Mouse (Mus musculus) hindbrain, embryonic 15.5 days (tissue): ENCODE results near the gene Cryzl1. TPM values are rescaled to one million over a fixed set of nuclear protein-coding genes. Genes with fewer than 3 reads are reported as not detected.
"Not testable (repeated sequence)": the region's sequence is repeated elsewhere in the genome, so short reads cannot be mapped to it uniquely, and the experiment has no call there.

ENCODE experiments used
- ATAC-seq: fragments of 200-750 bp; cut with Nextera tagmentation; 2 replicates; pipeline ENCODE4 v1.8.0; 2017; ENCODE audit warnings: low read depth, moderate number of reproducible peaks, moderate TSS enrichment; ENCODE audit not compliant: low FRiP score
- H3K27ac ChIP-seq: fragments of 300-500 bp; sonication (generic); replicated peaks from 2 replicates; pipeline ENCODE4 v1.5.1; 2015; ENCODE audit warnings: mild to moderate bottlenecking, inconsistent platforms
- H3K27me3 ChIP-seq: fragments of 300-500 bp; sonication (generic); 2 replicates; pipeline ENCODE4 v1.6.1; 2015; ENCODE audit warnings: control low read depth, inconsistent platforms
- H3K36me3 ChIP-seq: fragments of 300-500 bp; sonication (generic); 2 replicates; pipeline ENCODE4 v1.6.1; 2015; ENCODE audit warnings: control low read depth, inconsistent platforms
- H3K4me1 ChIP-seq: fragments of 300-500 bp; sonication (generic); replicated peaks from 2 replicates; pipeline ENCODE4 v1.6.1; 2015; ENCODE audit warnings: control low read depth, inconsistent platforms
- H3K4me2 ChIP-seq: fragments of 300-500 bp; sonication (generic); 2 replicates; pipeline ENCODE4 v1.6.1; 2015; ENCODE audit warnings: moderate library complexity, mild to moderate bottlenecking, inconsistent platforms
- H3K4me3 ChIP-seq: fragments of 300-500 bp; sonication (generic); 2 replicates; pipeline ENCODE4 v1.5.1; 2015; ENCODE audit warnings: mild to moderate bottlenecking, inconsistent platforms
- H3K9ac ChIP-seq: fragments of 300-500 bp; sonication (generic); 2 replicates; pipeline ENCODE4 v1.6.1; 2015; ENCODE audit warnings: inconsistent platforms
- H3K9me3 ChIP-seq: fragments of 300-500 bp; sonication (generic); 2 replicates; pipeline ENCODE4 v1.6.1; 2016; ENCODE audit warnings: control low read depth, inconsistent platforms
- WGBS: fragments of 180-500 bp; shearing (Covaris S2); methylation state at CpG from one replicate; pipeline ENCODE4 v1.1.7; 2015; 5-methylcytosine and 5-hydroxymethylcytosine counted together
- polyA plus RNA-seq: library from polyadenylated mRNA; unstranded; fragments of >200 nt; fragmentation: Nextera tagmentation; extraction: Ambion mirVana; gene quantifications from 2 replicates; pipeline ENCODE4 v1.2.1, GENCODE M21; 2015

Gene Cryzl1
- polyA plus RNA-seq, 1 experiment from 2014 or later = 93.4 TPM

- Histone ChIP-seq H3K4me1 (peaks cover 29% of the 10 kb centered on the region), H3K9me3 (no peaks in the 10 kb centered on the region), H3K27ac (peak overlapping the region; percentile 98), H3K4me2 (peak overlapping the region; percentile 79), H3K9ac (peak overlapping the region; percentile 72), H3K36me3 (peaks cover 9% of the 10 kb centered on the region), H3K4me3 (peak overlapping the region; percentile 93), H3K27me3 (no peaks in the 10 kb centered on the region)
- ATAC-seq = peak; percentile 50
- WGBS = under 1% methylated on average over 25 of the region's 25 CpGs
Observed at GRCm38 (mm10) chr16:91648220-91648550, 80.6 kb downstream of the Cryzl1 start.

GRCm38 (mm10) chr16:91647461-91648219, 81.1 kb downstream of the Cryzl1 start, which contains the start of gene Son:
Gene Son, plus strand, starts transcription at chr16:91647506.
- peak within 1 kb of the TSS; percentile 93 for H3K4me3 ChIP-seq
- peaks cover 29% of the 10 kb centered on the region for H3K4me1 ChIP-seq
- H3K27ac ChIP-seq = peak within 1 kb of the TSS; percentile 98
- no peaks in the 10 kb centered on the region for H3K27me3 ChIP-seq
- WGBS = under 1% methylated on average over 70 of the region's 70 CpGs
- H3K4me2 ChIP-seq = peak within 1 kb of the TSS; percentile 79
- H3K9me3 ChIP-seq = no peaks in the 10 kb centered on the region
- peaks cover 8% of the 10 kb centered on the region for H3K36me3 ChIP-seq
- ATAC-seq = peak; percentile 97
- H3K9ac ChIP-seq = peak within 1 kb of the TSS; percentile 77

DNA sequence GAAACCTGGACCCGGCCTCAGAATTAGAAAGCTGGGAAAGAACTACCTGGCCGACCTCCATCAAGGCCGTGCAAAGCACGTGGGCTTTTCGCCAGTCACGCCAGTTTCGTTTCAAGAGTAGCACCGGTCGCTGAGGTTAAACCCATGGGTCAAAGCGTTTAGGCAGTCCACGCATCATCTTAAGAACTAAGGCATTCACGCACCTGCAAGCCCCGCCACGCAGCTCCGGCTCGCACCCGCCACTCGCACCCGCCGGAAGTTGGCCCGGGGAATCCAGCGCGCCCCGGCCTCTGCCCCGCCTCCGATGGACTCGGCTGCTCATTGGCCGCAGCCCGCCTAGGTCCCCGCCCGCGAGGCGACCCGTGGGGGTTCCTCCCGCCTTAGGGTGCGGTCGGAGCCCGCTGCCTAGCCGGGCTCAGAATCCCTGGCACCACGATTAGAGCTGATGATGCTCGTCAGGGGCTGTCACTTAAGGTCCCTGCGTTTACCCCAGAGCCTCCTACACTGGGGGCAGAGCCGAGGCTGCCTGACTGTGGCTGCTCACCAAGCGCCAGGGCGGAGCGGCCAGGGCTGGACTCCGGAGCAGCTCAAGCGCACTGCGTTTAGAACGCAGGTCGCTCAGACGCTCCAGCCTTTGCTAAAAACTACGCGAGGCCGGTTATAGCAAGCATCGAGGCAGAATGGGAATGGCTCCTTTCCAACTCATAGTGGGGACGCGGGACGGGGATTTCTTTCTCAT, 81.9 kb downstream of the Cryzl1 start, which contains the start of gene Gart:
Gart (minus strand) TSS at position 272 of the 739 bp plus-strand sequence.
- under 1% methylated on average over 59 of the region's 59 CpGs for WGBS
- peak within 1 kb of the TSS; percentile 98 for H3K27ac ChIP-seq
- H3K4me3 ChIP-seq = peak within 1 kb of the TSS; percentile 93
- H3K4me1 ChIP-seq = peaks cover 25% of the 10 kb centered on the region
- ATAC-seq = peak; percentile 90
- H3K9me3 ChIP-seq = no peaks in the 10 kb centered on the region
- no peaks in the 10 kb centered on the region for H3K27me3 ChIP-seq
- H3K36me3 ChIP-seq = peaks cover 8% of the 10 kb centered on the region
- peak within 1 kb of the TSS; percentile 79 for H3K4me2 ChIP-seq
- H3K9ac ChIP-seq = peak within 1 kb of the TSS; percentile 77

- H3K4me1 ChIP-seq = peaks cover 25% of the 10 kb centered on the region
- H3K27me3 ChIP-seq = no peaks in the 10 kb centered on the region
- H3K4me3 ChIP-seq = peak overlapping the region; percentile 93
- under 1% methylated on average over 11 of the region's 11 CpGs for WGBS
- peak overlapping the region; percentile 79 for H3K4me2 ChIP-seq
- peak overlapping the region; percentile 98 for H3K27ac ChIP-seq
- peaks cover 15% of the 10 kb centered on the region for H3K36me3 ChIP-seq
- peak overlapping the region; percentile 77 for H3K9ac ChIP-seq
- no peaks in the 10 kb centered on the region for H3K9me3 ChIP-seq
- no peak for ATAC-seq
Observed at GRCm38 (mm10) chr16:91645995-91646602, 82.7 kb downstream of the Cryzl1 start.

- not testable (repeated sequence) for H3K4me3 ChIP-seq, H3K4me2 ChIP-seq, ATAC-seq, H3K27ac ChIP-seq, H3K9ac ChIP-seq, H3K9me3 ChIP-seq, H3K27me3 ChIP-seq
- peaks cover 22% of the 10 kb centered on the region for H3K4me1 ChIP-seq
- H3K36me3 ChIP-seq = peaks cover 21% of the 10 kb centered on the region
- 75% methylated on average over 1 of the region's 2 CpGs for WGBS
Observed at GRCm38 (mm10) chr16:91645420-91645819, 83.4 kb downstream of the Cryzl1 start.

DNA sequence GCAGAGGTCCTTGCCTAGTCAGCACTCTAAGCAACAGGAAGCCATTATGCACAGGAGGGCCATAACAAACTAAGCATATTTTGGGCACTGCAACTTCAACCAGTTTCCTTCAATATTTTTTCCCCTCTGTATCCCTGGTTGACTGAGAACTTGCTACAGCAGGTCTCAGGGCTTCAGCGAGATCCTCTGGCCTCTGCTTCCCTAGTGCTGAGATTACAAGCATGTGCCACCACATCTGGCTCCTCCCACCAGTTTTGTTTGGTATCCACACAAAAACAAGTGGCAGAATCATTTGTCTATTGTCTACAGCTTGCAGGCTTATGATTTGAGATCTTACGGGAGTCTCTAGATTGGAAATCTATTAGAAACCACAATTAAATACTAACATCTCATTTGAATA, 83.9 kb downstream of the Cryzl1 start:
- no peak overlapping the region for H3K9ac ChIP-seq
- peaks cover 26% of the 10 kb centered on the region for H3K36me3 ChIP-seq
- 84% methylated on average over 2 of the region's 2 CpGs for WGBS
- ATAC-seq = no peak
- H3K27me3 ChIP-seq = no peaks in the 10 kb centered on the region
- H3K4me2 ChIP-seq = no peak overlapping the region
- H3K4me3 ChIP-seq = no peak overlapping the region
- no peaks in the 10 kb centered on the region for H3K9me3 ChIP-seq
- no peak overlapping the region for H3K27ac ChIP-seq
- H3K4me1 ChIP-seq = peaks cover 18% of the 10 kb centered on the region

DNA sequence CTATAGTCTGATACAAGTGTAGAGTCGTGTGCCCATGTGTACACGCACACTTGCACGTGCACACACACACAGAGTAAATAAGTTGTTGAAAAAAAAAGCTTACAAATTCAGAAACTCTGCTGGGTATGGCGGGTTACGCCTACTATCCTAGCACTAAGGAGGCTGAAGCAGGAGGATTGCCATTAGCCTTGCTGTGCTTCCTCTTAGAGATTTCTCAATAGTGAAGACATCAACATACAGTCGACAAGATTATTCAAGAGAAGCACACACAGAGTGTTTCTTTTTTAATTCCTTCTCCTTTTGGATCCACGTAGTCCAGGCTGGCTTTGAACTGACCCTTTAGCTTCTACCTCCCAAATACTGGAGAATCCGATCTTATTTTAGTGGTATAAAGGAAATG, 88.6 kb downstream of the Cryzl1 start:
- H3K4me2 ChIP-seq = no peak overlapping the region
- no peak overlapping the region for H3K27ac ChIP-seq
- ATAC-seq = no peak
- H3K9ac ChIP-seq = no peak overlapping the region
- no peaks in the 10 kb centered on the region for H3K27me3 ChIP-seq
- WGBS = 96% methylated on average over 8 of the region's 8 CpGs
- H3K36me3 ChIP-seq = peaks cover 62% of the 10 kb centered on the region
- H3K9me3 ChIP-seq = no peaks in the 10 kb centered on the region
- H3K4me3 ChIP-seq = no peak overlapping the region
- peaks cover 3% of the 10 kb centered on the region; the same call in 1 of the 2 replicates for H3K4me1 ChIP-seq

GRCm38 (mm10) chr16:91639636-91640035, 89.1 kb downstream of the Cryzl1 start:
- no peaks in the 10 kb centered on the region for H3K9me3 ChIP-seq
- 94% methylated on average over 2 of the region's 2 CpGs for WGBS
- ATAC-seq = no peak
- no peaks in the 10 kb centered on the region for H3K27me3 ChIP-seq
- H3K4me3 ChIP-seq = no peak overlapping the region
- H3K36me3 ChIP-seq = peaks cover 66% of the 10 kb centered on the region
- no peaks in the 10 kb centered on the region for H3K4me1 ChIP-seq
- H3K4me2 ChIP-seq = no peak overlapping the region
- H3K9ac ChIP-seq = no peak overlapping the region
- H3K27ac ChIP-seq = no peak overlapping the region

Other genes starting within 250 kb of the Cryzl1 start
- gene Ifnar1, start 243.7 kb downstream of the Cryzl1 start, polyA plus RNA-seq = 48.3 and 51.4 TPM in 2 replicates
- gene Ifngr2, start 181.9 kb downstream of the Cryzl1 start, polyA plus RNA-seq = 105 and 106 TPM in 2 replicates
- gene Tmem50b, start 131.2 kb downstream of the Cryzl1 start, polyA plus RNA-seq = 99.3 and 105 TPM in 2 replicates
- gene Dnajc28, start 109.9 kb downstream of the Cryzl1 start, polyA plus RNA-seq = 5.6 and 5.8 TPM in 2 replicates
- gene Gart, start 82.0 kb downstream of the Cryzl1 start, polyA plus RNA-seq = 56.7 and 59.1 TPM in 2 replicates
- gene Son, start 81.5 kb downstream of the Cryzl1 start, polyA plus RNA-seq = 110 and 114 TPM in 2 replicates
- 19.7 and 21.1 TPM in 2 replicates for gene Donson, start 40.2 kb downstream of the Cryzl1 start, polyA plus RNA-seq
- 57.8 and 60.2 TPM in 2 replicates for gene Itsn1, start 306 bp upstream of the Cryzl1 start, polyA plus RNA-seq